Mouse (Mus musculus): ENCODE results near the gene Dlx2.

The Dlx2 gene

DNA sequence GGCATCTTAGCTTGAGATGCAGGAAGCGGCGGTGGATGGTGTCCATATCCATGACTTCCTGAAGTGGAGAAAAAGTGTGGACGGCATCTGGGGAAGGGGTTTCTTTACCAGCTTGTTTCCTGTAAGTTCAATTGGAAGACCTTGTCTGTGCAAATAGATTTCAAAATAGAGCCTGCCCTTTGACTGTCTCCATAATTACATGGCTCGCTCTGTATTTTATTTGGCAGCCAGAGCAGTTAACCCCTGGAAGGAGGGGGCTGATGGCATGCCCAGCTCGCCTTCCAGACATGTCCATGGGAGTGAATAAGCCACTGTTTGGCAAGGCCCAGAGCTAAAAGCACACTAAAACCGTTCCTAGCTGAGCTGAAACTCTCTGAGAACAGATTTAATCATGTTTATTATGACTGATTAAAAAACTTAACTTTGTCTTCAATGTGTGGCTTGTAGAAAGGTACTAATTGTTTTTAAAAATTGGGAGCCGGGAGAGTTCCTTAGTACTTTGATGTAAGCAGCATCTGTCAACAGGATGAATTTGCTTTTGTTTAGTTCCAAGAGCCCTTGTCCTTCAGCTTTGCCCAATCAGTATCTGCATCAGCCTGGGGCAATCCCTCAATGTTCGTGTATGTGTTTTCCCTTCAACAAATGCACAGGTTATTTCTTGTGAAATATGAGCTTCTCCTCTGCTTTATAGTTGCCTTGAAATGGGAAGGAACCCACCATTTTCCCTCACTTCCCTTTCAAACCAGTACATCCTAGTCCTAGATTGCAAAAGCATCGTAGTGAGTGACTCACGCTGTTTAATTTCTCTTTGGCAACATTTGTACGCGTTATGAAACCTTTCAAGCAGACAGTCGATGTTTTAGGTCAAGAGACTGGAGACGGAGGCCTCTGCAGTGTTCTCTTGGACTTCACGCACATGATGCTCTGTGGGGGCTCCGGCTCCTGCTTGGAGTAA lies 47.0 kb downstream of the Dlx2 start:
- Histone ChIP-seq H3K27me3 (ENCODE audit: control insufficient read depth, insufficient read depth, low read length, poor library complexity, severe bottlenecking) (no peaks in the 10 kb centered on the region), H3K36me3 (ENCODE audit: control insufficient read depth, insufficient read depth, low read length, poor library complexity, severe bottlenecking) (no peaks in the 10 kb centered on the region)
- DNase-seq (ENCODE audit: low read depth, low spot score), result no peak

DNA sequence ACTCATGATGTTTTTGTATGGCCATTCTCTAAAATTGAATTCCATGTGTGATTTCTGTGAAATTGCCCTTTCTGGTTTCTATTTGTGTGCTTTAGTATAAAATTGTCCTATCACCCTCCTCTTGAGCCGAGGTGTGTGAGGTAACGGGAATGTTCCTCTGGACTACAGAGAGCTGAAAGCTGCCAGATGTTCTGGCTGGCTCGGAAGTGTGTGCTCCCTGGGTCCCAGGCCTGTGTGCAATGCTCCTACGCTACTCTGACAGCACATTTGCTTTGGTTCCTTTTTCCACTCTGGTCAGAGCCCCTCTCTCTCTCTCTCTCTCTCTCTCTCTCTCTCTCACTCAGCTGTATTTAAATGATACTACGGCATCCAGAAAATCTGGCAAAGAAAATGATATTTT lies 49.4 kb downstream of the Dlx2 start:
- DNase-seq (ENCODE audit: low read depth, low spot score), result no peak
- H3K36me3 ChIP-seq (ENCODE audit: control insufficient read depth, insufficient read depth, low read length, poor library complexity, severe bottlenecking), result no peaks in the 10 kb centered on the region
- H3K27me3 ChIP-seq (ENCODE audit: control insufficient read depth, insufficient read depth, low read length, poor library complexity, severe bottlenecking), result no peaks in the 10 kb centered on the region

DNA sequence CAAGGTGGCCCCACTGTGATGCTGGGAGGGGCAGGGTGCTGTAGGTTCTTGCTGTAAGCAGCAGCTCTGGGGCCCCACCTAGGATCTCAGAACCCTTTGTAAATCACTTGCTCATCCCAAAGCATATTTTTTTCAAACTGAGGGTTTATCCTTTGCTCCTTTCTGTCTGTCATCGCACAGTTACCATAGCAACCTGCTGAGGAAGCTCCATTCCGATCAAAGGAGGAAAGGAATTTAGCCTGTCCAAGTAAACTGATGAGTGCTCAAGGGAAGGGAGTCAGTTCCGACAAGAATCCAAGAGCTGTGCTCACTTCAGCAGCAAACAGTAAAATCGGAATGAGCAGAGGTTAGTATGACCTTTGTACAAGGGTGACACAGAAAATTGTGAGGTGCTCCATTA lies 51.6 kb downstream of the Dlx2 start:
- Histone ChIP-seq H3K36me3 (ENCODE audit: control insufficient read depth, insufficient read depth, low read length, poor library complexity, severe bottlenecking) (no peaks in the 10 kb centered on the region), H3K27me3 (ENCODE audit: control insufficient read depth, insufficient read depth, low read length, poor library complexity, severe bottlenecking) (no peaks in the 10 kb centered on the region)
- no peak for DNase-seq (ENCODE audit: low read depth, low spot score)

DNA sequence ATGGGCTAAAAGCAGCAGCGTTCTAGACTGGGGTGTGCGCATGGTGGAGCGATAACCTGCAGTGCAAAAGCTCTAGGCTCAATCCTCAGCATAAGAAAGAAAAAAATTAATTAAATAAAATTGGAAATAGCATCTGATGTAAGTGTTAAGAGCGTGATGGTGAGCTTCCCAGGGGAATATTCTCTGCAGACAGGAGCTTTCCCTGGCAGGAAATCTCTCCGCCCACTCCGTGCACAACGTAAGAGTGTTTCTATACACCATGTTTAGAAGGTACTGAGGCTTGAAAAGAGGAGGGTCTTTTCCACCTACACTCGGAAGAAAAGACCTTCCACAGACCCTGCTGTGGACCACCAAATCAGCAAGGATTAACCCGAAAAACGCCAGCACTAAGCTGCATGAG lies 52.1 kb downstream of the Dlx2 start:
- DNase-seq (ENCODE audit: low read depth, low spot score), result no peak
- Histone ChIP-seq H3K27me3 (ENCODE audit: control insufficient read depth, insufficient read depth, low read length, poor library complexity, severe bottlenecking) (no peaks in the 10 kb centered on the region), H3K36me3 (ENCODE audit: control insufficient read depth, insufficient read depth, low read length, poor library complexity, severe bottlenecking) (no peaks in the 10 kb centered on the region)

Data from splenic B cell, adult 2 months (primary cell).